Mouse (Mus musculus): ENCODE measurements around the gene Shroom3.

- TF ChIP-seq CTCF (IDR thresholded peaks at IDR 0.05; ENCODE audit: control insufficient read depth, insufficient read depth, insufficient read length), result no peak
- no peak for TF ChIP-seq MAX (IDR thresholded peaks at IDR 0.05)
Observed at GRCm38 (mm10) chr5:92788990-92789389, 105.8 kb downstream of the Shroom3 start.
